Mouse (Mus musculus) liver (tissue): ENCODE data around the gene Prpsap2.
"Not testable (repeated sequence)": the region's sequence is repeated elsewhere in the genome, so short reads cannot be mapped to it uniquely, and the experiment has no call there.

Experiments used
- DNase-seq: peaks from one replicate; pipeline ENCODE4 v3.0.0-alpha.2; 2020; ENCODE audit warnings: mixed read lengths

The Prpsap2 gene

GRCm38 (mm10) chr11:61761584-61762407, at the start of gene Prpsap2:
Gene Prpsap2 (minus strand): TSS chr11:61762088.
- peak; percentile 100 for DNase-seq

- no peak for DNase-seq
Observed at GRCm38 (mm10) chr11:61809793-61810192, 47.9 kb upstream of the Prpsap2 start.

GRCm38 (mm10) chr11:61808551-61809117, 46.7 kb upstream of the Prpsap2 start:
- DNase-seq, result no peak

GRCm38 (mm10) chr11:61793441-61793840, 31.6 kb upstream of the Prpsap2 start:
- no peak for DNase-seq

- no peak for DNase-seq
Observed at GRCm38 (mm10) chr11:61788550-61788949, 26.7 kb upstream of the Prpsap2 start.

- not testable (repeated sequence) for DNase-seq
Observed at GRCm38 (mm10) chr11:61782526-61782925, 20.6 kb upstream of the Prpsap2 start.

- DNase-seq, result no peak
Observed at GRCm38 (mm10) chr11:61774551-61775149, 12.8 kb upstream of the Prpsap2 start.

- DNase-seq, result peak; percentile 23
Observed at GRCm38 (mm10) chr11:61760518-61760917, 1.4 kb downstream of the Prpsap2 start.

GRCm38 (mm10) chr11:61757151-61757550, 4.7 kb downstream of the Prpsap2 start:
- peak; percentile 25 for DNase-seq

GRCm38 (mm10) chr11:61751612-61752011, 10.3 kb downstream of the Prpsap2 start:
- DNase-seq, result peak; percentile 21

GRCm38 (mm10) chr11:61747161-61747560, 14.7 kb downstream of the Prpsap2 start:
- DNase-seq, result no peak

GRCm38 (mm10) chr11:61745781-61746180, 16.1 kb downstream of the Prpsap2 start:
- no peak for DNase-seq

- no peak for DNase-seq
Observed at GRCm38 (mm10) chr11:61744460-61744859, 17.4 kb downstream of the Prpsap2 start.

GRCm38 (mm10) chr11:61743768-61744167, 18.1 kb downstream of the Prpsap2 start:
- no peak for DNase-seq

- no peak for DNase-seq
Observed at GRCm38 (mm10) chr11:61740500-61740899, 21.4 kb downstream of the Prpsap2 start.

- DNase-seq, result no peak
Observed at GRCm38 (mm10) chr11:61737290-61737689, 24.6 kb downstream of the Prpsap2 start.

GRCm38 (mm10) chr11:61732672-61733071, 29.2 kb downstream of the Prpsap2 start:
- no peak for DNase-seq

- no peak for DNase-seq
Observed at GRCm38 (mm10) chr11:61728037-61728436, 33.9 kb downstream of the Prpsap2 start.

GRCm38 (mm10) chr11:61722077-61722476, 39.8 kb downstream of the Prpsap2 start:
- no peak for DNase-seq

GRCm38 (mm10) chr11:61720636-61721035, 41.3 kb downstream of the Prpsap2 start, which contains the start of gene Slc5a10:
Gene Slc5a10 (minus strand): TSS chr11:61720826.
- DNase-seq, result no peak

- no peak for DNase-seq
Observed at GRCm38 (mm10) chr11:61719826-61720225, 42.1 kb downstream of the Prpsap2 start.

GRCm38 (mm10) chr11:61719387-61719786, 42.5 kb downstream of the Prpsap2 start:
- no peak for DNase-seq

GRCm38 (mm10) chr11:61717990-61718389, 43.9 kb downstream of the Prpsap2 start:
- DNase-seq, result no peak

GRCm38 (mm10) chr11:61715130-61715529, 46.8 kb downstream of the Prpsap2 start:
- DNase-seq, result no peak
